Mouse (Mus musculus): ENCODE measurements around the gene Eef1akmt2. TPM values are rescaled to one million over a fixed set of nuclear protein-coding genes. Genes with fewer than 3 reads are reported as not detected.
A peak's percentile ranks its signal among the peaks of the same experiment; 100 is the strongest.

Gene Eef1akmt2
- polyA plus RNA-seq, 1 experiment = 0.72 TPM

GRCm38 (mm10) chr7:132787022-132787421 lies 65.5 kb downstream of the Eef1akmt2 start:
- peaks cover 9% of the 10 kb centered on the region for H3K36me3 ChIP-seq (ENCODE audit: control insufficient read depth)
- TF ChIP-seq TAL1 (IDR thresholded peaks at IDR 0.05; ENCODE audit: low read length) = no peak
- TF ChIP-seq GATA1 (IDR thresholded peaks at IDR 0.05; ENCODE audit: low read length) = no peak
- no peaks in the 10 kb centered on the region for H3K9me3 ChIP-seq (ENCODE audit: control insufficient read depth, low read length)
- H3K4me1 ChIP-seq (ENCODE audit: control insufficient read depth) = peaks cover 61% of the 10 kb centered on the region
- no peaks in the 10 kb centered on the region for H3K27me3 ChIP-seq (ENCODE audit: control insufficient read depth)
- no peak overlapping the region for H3K4me3 ChIP-seq (replicated peaks)

GRCm38 (mm10) chr7:132786522-132786921 lies 66.0 kb downstream of the Eef1akmt2 start:
- peaks cover 9% of the 10 kb centered on the region for H3K36me3 ChIP-seq (ENCODE audit: control insufficient read depth)
- no peaks in the 10 kb centered on the region for H3K9me3 ChIP-seq (ENCODE audit: control insufficient read depth, low read length)
- no peak overlapping the region for H3K4me3 ChIP-seq (replicated peaks)
- H3K4me1 ChIP-seq (ENCODE audit: control insufficient read depth) = peaks cover 61% of the 10 kb centered on the region
- TF ChIP-seq GATA1 (IDR thresholded peaks at IDR 0.05; ENCODE audit: low read length) (no peak), TAL1 (IDR thresholded peaks at IDR 0.05; ENCODE audit: low read length) (no peak)
- no peaks in the 10 kb centered on the region for H3K27me3 ChIP-seq (ENCODE audit: control insufficient read depth)

GRCm38 (mm10) chr7:132786011-132786410 lies 66.5 kb downstream of the Eef1akmt2 start:
- peaks cover 9% of the 10 kb centered on the region for H3K36me3 ChIP-seq (ENCODE audit: control insufficient read depth)
- no peaks in the 10 kb centered on the region for H3K9me3 ChIP-seq (ENCODE audit: control insufficient read depth, low read length)
- H3K27me3 ChIP-seq (ENCODE audit: control insufficient read depth) = no peaks in the 10 kb centered on the region
- TF ChIP-seq GATA1 (IDR thresholded peaks at IDR 0.05; ENCODE audit: low read length) (no peak), TAL1 (IDR thresholded peaks at IDR 0.05; ENCODE audit: low read length) (no peak)
- peaks cover 65% of the 10 kb centered on the region for H3K4me1 ChIP-seq (ENCODE audit: control insufficient read depth)
- H3K4me3 ChIP-seq (replicated peaks) = no peak overlapping the region

GRCm38 (mm10) chr7:132784101-132784500 lies 68.4 kb downstream of the Eef1akmt2 start:
- H3K9me3 ChIP-seq (ENCODE audit: control insufficient read depth, low read length) = no peaks in the 10 kb centered on the region
- no peaks in the 10 kb centered on the region for H3K27me3 ChIP-seq (ENCODE audit: control insufficient read depth)
- no peak overlapping the region for H3K4me3 ChIP-seq (replicated peaks)
- peaks cover 74% of the 10 kb centered on the region for H3K4me1 ChIP-seq (ENCODE audit: control insufficient read depth)
- TF ChIP-seq TAL1 (IDR thresholded peaks at IDR 0.05; ENCODE audit: low read length) = no peak
- no peak for TF ChIP-seq GATA1 (IDR thresholded peaks at IDR 0.05; ENCODE audit: low read length)
- H3K36me3 ChIP-seq (ENCODE audit: control insufficient read depth) = peaks cover 16% of the 10 kb centered on the region

- TF ChIP-seq TAL1 (IDR thresholded peaks at IDR 0.05; ENCODE audit: low read length) (no peak), GATA1 (IDR thresholded peaks at IDR 0.05; ENCODE audit: low read length) (no peak)
- peaks cover 85% of the 10 kb centered on the region for H3K4me1 ChIP-seq (ENCODE audit: control insufficient read depth)
- H3K9me3 ChIP-seq (ENCODE audit: control insufficient read depth, low read length) = no peaks in the 10 kb centered on the region
- no peaks in the 10 kb centered on the region for H3K27me3 ChIP-seq (ENCODE audit: control insufficient read depth)
- no peak overlapping the region for H3K4me3 ChIP-seq (replicated peaks)
- peaks cover 35% of the 10 kb centered on the region for H3K36me3 ChIP-seq (ENCODE audit: control insufficient read depth)
Measured at GRCm38 (mm10) chr7:132781850-132782249, 70.6 kb downstream of the Eef1akmt2 start.

- H3K36me3 ChIP-seq (ENCODE audit: control insufficient read depth) = peaks cover 41% of the 10 kb centered on the region
- H3K4me3 ChIP-seq (replicated peaks) = no peak overlapping the region
- TF ChIP-seq TAL1 (IDR thresholded peaks at IDR 0.05; ENCODE audit: low read length) (no peak), GATA1 (IDR thresholded peaks at IDR 0.05; ENCODE audit: low read length) (no peak)
- no peaks in the 10 kb centered on the region for H3K27me3 ChIP-seq (ENCODE audit: control insufficient read depth)
- H3K9me3 ChIP-seq (ENCODE audit: control insufficient read depth, low read length) = no peaks in the 10 kb centered on the region
- peaks cover 85% of the 10 kb centered on the region for H3K4me1 ChIP-seq (ENCODE audit: control insufficient read depth)
Measured at GRCm38 (mm10) chr7:132781130-132781814, 71.2 kb downstream of the Eef1akmt2 start.

- no peak overlapping the region for H3K4me3 ChIP-seq (replicated peaks)
- peaks cover 86% of the 10 kb centered on the region for H3K4me1 ChIP-seq (ENCODE audit: control insufficient read depth)
- no peaks in the 10 kb centered on the region for H3K9me3 ChIP-seq (ENCODE audit: control insufficient read depth, low read length)
- H3K27me3 ChIP-seq (ENCODE audit: control insufficient read depth) = no peaks in the 10 kb centered on the region
- TF ChIP-seq TAL1 (IDR thresholded peaks at IDR 0.05; ENCODE audit: low read length) (no peak), GATA1 (IDR thresholded peaks at IDR 0.05; ENCODE audit: low read length) (no peak)
- H3K36me3 ChIP-seq (ENCODE audit: control insufficient read depth) = peaks cover 46% of the 10 kb centered on the region
Measured at GRCm38 (mm10) chr7:132780611-132781010, 71.9 kb downstream of the Eef1akmt2 start.

- TF ChIP-seq GATA1 (IDR thresholded peaks at IDR 0.05; ENCODE audit: low read length) (0 out of 2 replicates have a peak, but pooled peaks have one; percentile 32), TAL1 (IDR thresholded peaks at IDR 0.05; ENCODE audit: low read length) (no peak)
- H3K4me1 ChIP-seq (ENCODE audit: control insufficient read depth) = peaks cover 90% of the 10 kb centered on the region
- H3K4me3 ChIP-seq (replicated peaks) = peak overlapping the region; percentile 70
Measured at GRCm38 (mm10) chr7:132778630-132779029, 73.8 kb downstream of the Eef1akmt2 start.

GRCm38 (mm10) chr7:132777728-132778453 lies 74.6 kb downstream of the Eef1akmt2 start:
- H3K4me3 ChIP-seq (replicated peaks) = peak overlapping the region; percentile 70
- peaks cover 68% of the 10 kb centered on the region for H3K36me3 ChIP-seq (ENCODE audit: control insufficient read depth)
- H3K9me3 ChIP-seq (ENCODE audit: control insufficient read depth, low read length) = no peaks in the 10 kb centered on the region
- TF ChIP-seq GATA1 (IDR thresholded peaks at IDR 0.05; ENCODE audit: low read length) (peak; percentile 74), TAL1 (IDR thresholded peaks at IDR 0.05; ENCODE audit: low read length) (peak; percentile 88)
- no peaks in the 10 kb centered on the region for H3K27me3 ChIP-seq (ENCODE audit: control insufficient read depth)
- peaks cover 94% of the 10 kb centered on the region for H3K4me1 ChIP-seq (ENCODE audit: control insufficient read depth)

More at GRCm38 (mm10) chr7:132778630-132779029, 73.8 kb downstream of the Eef1akmt2 start:
- Histone ChIP-seq H3K9me3 (ENCODE audit: control insufficient read depth, low read length) (no peaks in the 10 kb centered on the region), H3K36me3 (ENCODE audit: control insufficient read depth) (peaks cover 60% of the 10 kb centered on the region), H3K27me3 (ENCODE audit: control insufficient read depth) (no peaks in the 10 kb centered on the region)

Other genes with a start within 250 kb of the Eef1akmt2 start
- 0.09 and 0.12 TPM in 2 replicates for gene Lhpp, start 242.0 kb downstream of the Eef1akmt2 start, polyA plus RNA-seq (2012)
- gene Fam53b, start 38.8 kb downstream of the Eef1akmt2 start, polyA plus RNA-seq (2012) = 21.4 and 23.3 TPM in 2 replicates
- 0.22 and 0.24 TPM in 2 replicates for gene Abraxas2, start 6.6 kb upstream of the Eef1akmt2 start, polyA plus RNA-seq (2012)
- gene Zranb1, start 78.5 kb upstream of the Eef1akmt2 start, polyA plus RNA-seq (2012) = 1.3 TPM in 2 replicates